Mouse (Mus musculus) testis, adult 2 months (tissue): ENCODE data around the gene Gm49776. TPM values are rescaled to one million over a fixed set of nuclear protein-coding genes. Genes with fewer than 3 reads are reported as not detected.

Experiments
- H3K27ac ChIP-seq: fragments of 200-500 bp; 2 replicates; pipeline ENCODE4 v1.5.1; 2012; ENCODE audit warnings: low read depth, low read length; ENCODE audit not compliant: control insufficient read depth, insufficient read depth
- H3K27me3 ChIP-seq: fragments of 200-500 bp; 2 replicates; pipeline ENCODE4 v1.6.1; 2012; ENCODE audit warnings: mild to moderate bottlenecking, low read length, moderate library complexity; ENCODE audit not compliant: control insufficient read depth, insufficient read depth
- H3K36me3 ChIP-seq: fragments of 200-500 bp; 2 replicates; pipeline ENCODE4 v1.6.1; 2012; ENCODE audit warnings: mild to moderate bottlenecking, low read length; ENCODE audit not compliant: control insufficient read depth, insufficient read depth
- H3K4me1 ChIP-seq: fragments of 200-500 bp; 2 replicates; pipeline ENCODE4 v1.6.1; 2012; ENCODE audit warnings: low read length; ENCODE audit not compliant: control insufficient read depth, insufficient read depth
- H3K4me3 ChIP-seq: fragments of 200-500 bp; 2 replicates; pipeline ENCODE4 v1.5.1; 2012; ENCODE audit warnings: low read depth, mild to moderate bottlenecking, low read length, moderate library complexity, mixed read lengths; ENCODE audit not compliant: control insufficient read depth
- CTCF ChIP-seq: fragments of 200-500 bp; IDR thresholded peaks from 2 replicates; pipeline ENCODE4 v1.5.1; 2012; ENCODE audit warnings: low read depth, mild to moderate bottlenecking, inconsistent platforms, low read length, moderate library complexity; ENCODE audit not compliant: control insufficient read depth, insufficient read depth, insufficient replicate concordance
- POLR2A ChIP-seq: fragments of 200-500 bp; IDR thresholded peaks from 2 replicates; pipeline ENCODE4 v1.6.1; 2012; ENCODE audit warnings: low read depth, mild to moderate bottlenecking, inconsistent platforms, low read length, moderate library complexity; ENCODE audit not compliant: control insufficient read depth
- polyA plus RNA-seq: library from polyadenylated mRNA; depleted of rRNA; stranded (reverse); fragments of >200 nt; gene quantifications from 2 replicates; pipeline ENCODE4 v1.2.3, GENCODE M21; 2012

The Gm49776 gene
- polyA plus RNA-seq, 1 experiment: 0.38 TPM

- H3K27me3 ChIP-seq: no peaks in the 10 kb centered on the region
- H3K4me1 ChIP-seq: peaks cover 7% of the 10 kb centered on the region
- H3K4me3 ChIP-seq: no peak overlapping the region
- H3K36me3 ChIP-seq: no peaks in the 10 kb centered on the region; the same call in 1 of the 2 replicates
- no peak overlapping the region for H3K27ac ChIP-seq
- TF ChIP-seq POLR2A (no peak), CTCF (no peak)
Observed at GRCm38 (mm10) chr16:18253866-18254265, 4.3 kb downstream of the Gm49776 start.

- Histone ChIP-seq H3K4me1 (peaks cover 7% of the 10 kb centered on the region), H3K4me3 (no peak overlapping the region), H3K36me3 (no peaks in the 10 kb centered on the region; the same call in 1 of the 2 replicates), H3K27me3 (no peaks in the 10 kb centered on the region), H3K27ac (no peak overlapping the region)
- TF ChIP-seq CTCF (no peak), POLR2A (no peak)
Observed at GRCm38 (mm10) chr16:18252736-18253135, 5.4 kb downstream of the Gm49776 start.

- H3K36me3 ChIP-seq: no peaks in the 10 kb centered on the region; the same call in 1 of the 2 replicates
- H3K27ac ChIP-seq: no peak overlapping the region
Observed at GRCm38 (mm10) chr16:18250828-18251790, 7.0 kb downstream of the Gm49776 start.

GRCm38 (mm10) chr16:18250231-18250630, 7.9 kb downstream of the Gm49776 start:
- Histone ChIP-seq H3K27ac (no peak overlapping the region), H3K4me3 (no peak overlapping the region), H3K36me3 (no peaks in the 10 kb centered on the region; the same call in 1 of the 2 replicates), H3K4me1 (peaks cover 7% of the 10 kb centered on the region), H3K27me3 (no peaks in the 10 kb centered on the region)
- TF ChIP-seq POLR2A (no peak), CTCF (no peak)

More at GRCm38 (mm10) chr16:18250828-18251790, 7.0 kb downstream of the Gm49776 start:
- H3K4me3 ChIP-seq: no peak overlapping the region
- H3K4me1 ChIP-seq: peaks cover 7% of the 10 kb centered on the region
- TF ChIP-seq POLR2A: no peak
- TF ChIP-seq CTCF: no peak
- no peaks in the 10 kb centered on the region for H3K27me3 ChIP-seq

GRCm38 (mm10) chr16:18249364-18249967, 8.7 kb downstream of the Gm49776 start:
- TF ChIP-seq POLR2A: no peak
- no peak for TF ChIP-seq CTCF
- Histone ChIP-seq H3K36me3 (no peaks in the 10 kb centered on the region; the same call in 1 of the 2 replicates), H3K4me1 (peaks cover 7% of the 10 kb centered on the region), H3K27ac (no peak overlapping the region; the same call in 1 of the 2 replicates), H3K4me3 (peak overlapping the region; percentile 95), H3K27me3 (no peaks in the 10 kb centered on the region)

- H3K36me3 ChIP-seq: no peaks in the 10 kb centered on the region; the same call in 1 of the 2 replicates
- TF ChIP-seq POLR2A (peak; percentile 52), CTCF (no peak)
- peak within 1 kb of the TSS; percentile 86 for H3K27ac ChIP-seq
- peak within 1 kb of the TSS; percentile 95 for H3K4me3 ChIP-seq
- H3K4me1 ChIP-seq: peaks cover 7% of the 10 kb centered on the region
- no peaks in the 10 kb centered on the region for H3K27me3 ChIP-seq
Observed at GRCm38 (mm10) chr16:18248433-18249363, 9.4 kb downstream of the Gm49776 start, which contains the start of the genes Trmt2a and Ranbp1. Trmt2a (plus strand) TSS chr16:18248679. Ranbp1 (minus strand) TSS chr16:18248732.
